Mouse (Mus musculus) layer of hippocampus, adult 2 months (tissue): ENCODE measurements around the gene Il18. TPM values are rescaled to one million over a fixed set of nuclear protein-coding genes. Genes with fewer than 3 reads are reported as not detected.

Source experiments
- DNase-seq, 2 experiments: peaks; one replicate each; pipeline ENCODE4 v3.0.0; 2022; ENCODE audit warnings: low spot score in 2 of 2
- H3K27ac ChIP-seq: fragments of 200-600 bp; 2 replicates; pipeline ENCODE4 v1.8.1; 2022
- H3K4me3 ChIP-seq: fragments of 200-600 bp; 2 replicates; pipeline ENCODE4 v1.8.1; 2022; ENCODE audit warnings: mild to moderate bottlenecking
- CTCF ChIP-seq: fragments of 200-600 bp; conservative IDR thresholded peaks from 2 replicates; pipeline ENCODE4 v1.8.1; 2022; ENCODE audit warnings: antibody characterized with exemption, mild to moderate bottlenecking, moderate library complexity
- total RNA-seq, 2 experiments: library from RNA; stranded (reverse); gene quantifications; 2 replicates each; pipeline ENCODE4 v1.2.3; 2021

Il18 gene
- total RNA-seq, 2 experiments from 2014 or later: 25.3 to 25.9 TPM

DNA sequence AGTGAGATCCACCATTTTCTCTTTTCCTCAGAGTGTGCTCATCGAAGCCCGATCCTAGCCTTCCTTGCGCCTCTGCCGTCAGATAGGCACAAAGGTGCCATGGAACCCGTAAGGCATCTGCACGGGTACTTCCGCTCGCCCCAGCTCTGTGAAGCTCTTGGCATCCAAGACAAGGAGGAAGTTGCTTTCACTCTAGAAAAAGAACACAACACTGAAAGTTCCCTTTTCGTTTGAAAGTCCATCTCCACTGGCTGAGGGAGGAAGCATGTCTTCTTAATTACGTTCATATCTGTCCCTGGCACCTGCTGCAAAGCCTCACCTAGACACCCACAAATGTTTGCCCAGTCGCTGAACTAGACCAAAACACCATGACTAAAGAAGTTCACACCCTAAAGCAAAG is 21.3 kb upstream of the Il18 start:
- peak in 1 of 2 experiments; percentile 18 for DNase-seq
- TF ChIP-seq CTCF: no peak
- Histone ChIP-seq H3K4me3 (peak overlapping the region; percentile 41), H3K27ac (peak overlapping the region; percentile 73)

DNA sequence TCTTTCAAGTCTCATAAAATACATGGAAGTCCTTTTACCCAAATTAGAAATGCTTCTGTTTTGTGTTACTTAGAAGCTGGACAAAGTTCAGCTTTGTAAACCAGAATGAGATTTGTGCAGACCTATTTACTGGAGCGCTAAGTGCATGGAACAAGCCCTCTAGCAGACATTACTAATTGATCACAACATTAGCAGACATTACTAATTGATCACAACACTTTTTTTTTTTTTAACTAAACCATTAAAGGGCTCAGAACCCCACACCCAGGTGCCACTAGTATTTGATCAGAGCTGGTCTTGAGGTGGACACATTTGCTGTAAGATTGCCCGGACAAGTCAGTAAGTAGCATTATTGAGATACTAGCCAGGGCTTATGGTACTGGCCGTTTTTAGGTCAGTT is 20.8 kb upstream of the Il18 start:
- Histone ChIP-seq H3K4me3 (peak overlapping the region; percentile 41), H3K27ac (peak overlapping the region; percentile 73)
- no peak for TF ChIP-seq CTCF
- DNase-seq: no peak

DNA sequence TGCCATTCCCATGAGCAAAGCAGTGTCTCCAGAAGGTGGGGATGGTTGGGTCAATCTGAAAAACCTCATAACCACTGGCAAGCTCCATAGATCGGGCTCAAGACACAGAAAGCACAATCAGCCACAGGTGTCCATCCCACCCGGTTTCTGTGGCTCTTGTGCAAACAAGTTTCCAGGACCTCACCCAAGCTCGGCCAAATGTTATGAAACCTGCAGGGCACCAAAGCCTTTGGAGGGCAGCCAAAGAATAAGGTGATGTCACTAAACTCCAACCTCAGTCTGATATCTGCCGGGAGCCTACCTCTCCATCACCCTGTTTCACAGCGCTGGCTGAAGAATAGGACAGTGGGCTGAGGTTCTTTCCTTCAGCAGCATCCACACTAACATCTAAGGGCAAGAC is 18.7 kb upstream of the Il18 start:
- no peak for TF ChIP-seq CTCF
- Histone ChIP-seq H3K4me3 (no peak overlapping the region), H3K27ac (no peak overlapping the region)
- no peak for DNase-seq

DNA sequence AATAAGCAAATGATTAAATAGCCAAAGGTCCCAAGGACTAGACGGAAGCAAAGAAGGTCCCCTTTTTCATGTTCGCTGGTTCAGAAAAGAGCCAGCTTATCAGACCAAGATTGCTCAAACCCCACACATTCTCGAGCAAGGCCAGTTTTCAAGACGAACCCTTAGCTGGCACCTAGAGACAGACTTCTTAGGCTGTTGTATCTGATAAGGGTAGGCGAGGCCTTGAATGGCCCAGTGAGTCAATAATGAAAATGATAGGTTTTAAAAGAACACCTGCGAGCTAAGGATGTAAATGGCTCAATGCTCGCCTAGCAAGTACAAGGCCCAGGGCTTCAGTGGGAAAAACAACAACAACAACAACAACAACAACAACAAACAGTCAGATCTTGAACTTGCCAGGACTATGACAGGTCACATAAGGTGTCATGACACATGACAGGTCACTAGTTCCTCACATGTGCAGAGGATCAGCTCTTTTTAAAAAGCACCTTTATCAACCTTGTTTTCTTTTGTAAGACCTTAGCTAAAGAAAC is 18.0 kb upstream of the Il18 start:
- DNase-seq: no peak
- TF ChIP-seq CTCF: no peak
- no peak overlapping the region for H3K4me3 ChIP-seq

DNA sequence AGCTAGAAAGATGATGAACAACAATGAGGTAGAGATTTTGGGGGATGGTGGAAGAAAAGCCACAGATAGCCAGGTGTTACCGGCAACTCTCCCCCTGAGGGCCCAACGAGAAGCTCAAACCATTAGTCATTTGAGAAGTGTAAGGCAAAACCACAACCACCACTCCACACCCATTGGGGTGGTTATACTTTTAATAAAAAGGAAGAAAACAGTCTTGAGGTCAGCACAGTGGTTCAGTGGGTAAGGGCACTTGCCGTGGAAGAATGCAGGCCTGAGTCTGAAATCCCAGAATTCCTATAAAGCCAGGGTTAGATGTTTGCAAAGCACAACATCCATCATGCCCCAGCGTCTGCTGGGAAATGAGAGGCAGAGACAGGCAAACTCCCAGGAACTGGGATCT is 17.3 kb upstream of the Il18 start:
- no peak for TF ChIP-seq CTCF
- no peak for DNase-seq
- no peak overlapping the region for H3K27ac ChIP-seq
- H3K4me3 ChIP-seq: no peak overlapping the region

More for the DNA sequence above, 18.0 kb upstream of the Il18 start:
- no peak overlapping the region for H3K27ac ChIP-seq

DNA sequence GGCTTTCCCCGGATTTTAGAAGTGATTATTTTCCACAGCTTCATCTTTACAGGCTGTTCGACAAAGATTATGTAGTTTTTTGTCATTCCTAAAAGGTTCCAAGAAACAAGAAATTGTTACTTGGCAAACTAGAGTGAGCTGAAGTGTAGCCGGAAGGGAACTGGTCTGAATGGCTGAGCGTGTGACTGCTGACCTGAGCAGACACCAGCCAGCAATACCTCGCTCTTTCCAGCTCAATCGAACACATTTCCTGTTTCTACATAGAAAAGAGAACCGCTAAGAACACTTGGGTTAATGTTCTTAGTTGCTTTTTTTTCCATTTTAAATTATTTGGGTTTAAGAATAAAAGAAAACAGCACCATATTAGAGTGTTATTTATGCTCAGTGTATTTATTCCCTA is 14.5 kb upstream of the Il18 start:
- Histone ChIP-seq H3K27ac (peak overlapping the region; percentile 79), H3K4me3 (peak overlapping the region; percentile 39)
- no peak for TF ChIP-seq CTCF
- DNase-seq: no peak

DNA sequence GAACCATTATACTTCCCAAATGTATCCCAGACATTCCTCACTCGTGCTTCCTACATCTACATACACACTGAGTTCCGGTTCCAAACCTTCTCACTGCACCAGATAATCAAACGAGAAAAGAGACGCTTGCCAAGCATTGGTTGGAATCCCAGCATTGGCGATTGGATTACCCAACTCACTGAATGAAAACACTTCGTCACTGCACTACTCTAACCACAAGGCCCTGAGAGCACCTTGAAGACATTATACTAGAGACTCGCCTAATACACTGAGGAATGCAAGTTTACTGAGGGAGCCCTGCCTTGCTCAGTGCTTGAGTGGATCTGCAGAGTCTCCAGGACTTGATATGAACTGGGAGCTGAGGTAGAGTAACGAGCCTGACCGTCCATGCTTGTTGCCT is 12.2 kb upstream of the Il18 start:
- no peak for DNase-seq
- Histone ChIP-seq H3K27ac (no peak overlapping the region), H3K4me3 (no peak overlapping the region)
- TF ChIP-seq CTCF: no peak

DNA sequence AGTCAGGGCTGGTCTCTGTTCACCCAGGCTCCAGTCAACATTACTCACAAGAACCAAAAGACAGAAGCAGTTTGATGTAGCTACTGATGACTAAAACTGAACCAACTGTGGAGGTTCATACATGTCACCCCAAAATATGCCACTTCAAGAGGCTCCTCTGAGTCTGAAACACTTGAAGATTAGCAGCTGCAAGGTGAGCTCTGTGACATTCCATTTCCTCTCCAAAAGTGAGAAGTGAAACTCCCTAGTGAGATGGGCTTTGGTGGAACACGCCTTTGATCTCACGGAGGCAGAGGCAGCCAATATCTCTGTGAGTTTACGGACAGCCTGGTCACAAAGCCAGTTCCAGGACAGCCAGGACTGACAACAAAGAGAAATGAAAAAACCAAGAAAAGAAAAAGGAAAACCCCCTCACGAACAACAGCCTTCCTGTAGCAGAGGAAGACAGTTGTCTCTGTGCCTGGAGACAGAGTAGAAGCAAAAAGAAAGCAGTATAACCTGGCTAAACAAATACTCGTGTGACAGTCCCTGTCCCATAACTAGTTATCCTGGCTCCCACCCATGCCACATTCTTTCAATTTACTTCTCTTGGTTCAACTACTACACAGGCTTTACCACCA is 6.7 kb upstream of the Il18 start:
- TF ChIP-seq CTCF: no peak
- DNase-seq: no peak
- H3K4me3 ChIP-seq: no peak overlapping the region
- no peak overlapping the region for H3K27ac ChIP-seq

DNA sequence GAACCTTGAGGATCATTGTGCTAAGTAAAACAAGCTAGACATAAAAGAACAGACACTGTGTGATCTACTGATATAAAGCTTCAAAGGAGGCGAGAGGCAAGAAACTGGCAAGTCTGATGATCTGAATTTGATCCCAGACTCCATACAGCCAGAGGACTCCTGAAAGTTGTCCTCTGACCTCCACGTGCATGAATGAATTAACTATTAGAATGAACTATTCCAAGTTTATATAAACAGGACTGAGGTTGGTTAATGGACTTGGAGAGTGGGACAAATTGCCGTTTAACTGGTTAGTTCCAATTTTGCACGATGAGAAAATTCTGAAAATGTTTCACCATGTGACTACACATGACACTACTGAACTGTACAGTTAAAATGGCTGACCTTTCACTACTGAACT is 5.7 kb upstream of the Il18 start:
- Histone ChIP-seq H3K4me3 (no peak overlapping the region), H3K27ac (no peak overlapping the region)
- DNase-seq: no peak
- no peak for TF ChIP-seq CTCF

DNA sequence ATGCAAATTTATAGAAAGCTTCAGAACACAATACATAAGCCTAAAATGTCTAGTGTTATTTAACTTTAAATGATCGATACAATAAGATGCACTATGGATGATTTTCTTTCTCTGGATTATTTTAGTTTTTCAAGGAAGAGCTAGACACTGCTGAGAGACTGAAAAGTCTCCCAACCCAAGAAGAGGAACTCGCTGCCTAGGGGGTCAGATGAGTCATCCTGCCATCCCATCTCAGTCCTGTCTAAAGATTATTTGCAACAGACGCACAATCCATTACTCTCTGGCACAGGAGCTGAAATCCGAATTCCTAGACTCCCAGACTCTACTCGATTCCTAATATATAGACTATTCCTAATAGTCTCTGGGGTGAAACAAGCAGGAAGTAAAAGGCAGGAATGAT is 2.4 kb upstream of the Il18 start:
- H3K4me3 ChIP-seq: no peak overlapping the region
- no peak for DNase-seq
- H3K27ac ChIP-seq: no peak overlapping the region
- no peak for TF ChIP-seq CTCF

DNA sequence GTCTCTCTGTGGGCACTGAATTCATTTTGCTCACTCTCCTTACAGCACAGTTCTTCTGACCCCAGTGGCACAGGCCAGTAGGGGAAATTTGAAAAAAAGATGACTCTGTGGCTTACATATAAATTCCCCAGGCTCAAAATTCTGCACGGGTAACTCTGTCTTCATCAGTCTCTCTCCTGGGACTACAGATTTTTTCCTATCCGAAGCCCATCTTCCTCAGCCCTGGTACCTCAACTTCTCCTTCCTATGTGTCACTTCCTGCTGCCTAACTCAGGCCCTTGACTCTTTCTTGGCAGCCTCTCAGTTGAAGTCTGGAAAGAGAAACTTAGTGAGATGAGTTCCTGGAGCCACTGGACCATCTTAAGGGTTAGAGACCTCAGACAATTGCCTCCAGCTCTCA is 1.1 kb upstream of the Il18 start:
- peak overlapping the region; percentile 95 for H3K27ac ChIP-seq
- no peak for DNase-seq

DNA sequence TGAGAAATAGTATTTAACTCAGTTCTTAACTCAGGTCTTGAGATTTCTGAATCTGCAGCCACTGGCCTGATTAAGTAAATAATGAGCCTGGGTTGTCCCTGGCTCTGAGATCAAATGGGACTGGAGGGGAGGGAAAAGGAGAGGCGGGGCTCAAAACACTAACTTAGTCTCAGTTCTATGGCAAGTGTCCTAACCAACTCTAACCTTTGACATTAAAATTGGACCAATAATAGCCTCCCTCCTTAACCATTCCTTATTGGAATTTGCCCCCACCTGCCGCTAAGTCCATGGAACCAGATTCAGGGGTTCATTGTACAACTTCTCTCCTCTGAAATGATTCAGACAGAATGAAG is 443 bp downstream of the Il18 start, which contains the start of gene Bco2:
Gene Bco2, minus strand, starts transcription at position 88 of the 353 bp plus-strand sequence.
- TF ChIP-seq CTCF: no peak
- Histone ChIP-seq H3K4me3 (peak within 1 kb of the TSS; percentile 62), H3K27ac (peak within 1 kb of the TSS; percentile 95)
- no peak for DNase-seq

More for the DNA sequence above, 1.1 kb upstream of the Il18 start:
- H3K4me3 ChIP-seq: no peak overlapping the region
- no peak for TF ChIP-seq CTCF

DNA sequence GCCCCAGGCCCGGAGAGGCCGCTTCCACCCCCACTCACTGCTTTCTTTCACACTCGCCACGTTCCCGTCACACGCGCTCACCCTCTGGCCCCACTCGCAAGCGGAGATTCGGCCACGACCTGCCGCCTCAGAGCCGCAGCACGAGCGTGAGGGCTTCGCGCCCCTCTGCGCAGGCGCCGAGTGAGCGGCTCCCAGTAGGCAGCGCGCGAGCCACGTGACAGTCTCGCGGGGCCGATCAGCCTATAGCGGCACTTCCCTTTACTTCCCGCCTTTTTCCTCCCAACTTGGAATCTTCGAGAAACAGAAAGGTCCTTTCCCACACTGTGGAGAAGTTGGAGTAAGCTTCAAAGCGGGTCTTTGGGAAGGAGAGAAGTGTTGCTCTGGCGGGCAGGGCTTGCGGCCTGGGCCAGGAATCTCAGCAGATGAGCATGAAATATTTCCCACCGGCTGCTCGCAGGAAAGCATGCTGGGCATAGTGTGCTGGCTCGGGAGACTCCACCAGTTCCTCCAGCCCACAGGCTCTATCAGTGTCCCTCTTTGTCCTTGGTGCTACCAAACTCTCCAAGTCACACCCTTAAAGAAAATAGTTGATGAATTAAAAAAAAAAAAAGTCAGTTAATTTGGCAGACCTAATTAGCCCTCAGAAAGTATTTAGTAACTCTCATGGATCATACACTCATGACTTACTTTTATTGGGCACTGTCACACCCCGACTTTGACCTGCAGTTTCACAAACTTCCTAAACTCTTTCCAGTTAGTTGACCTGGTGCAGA is 6.7 kb downstream of the Il18 start, which contains the start of gene Tex12:
Gene Tex12, minus strand, starts transcription at position 181 of the 773 bp plus-strand sequence.
- Histone ChIP-seq H3K27ac (no peak within 1 kb of the TSS), H3K4me3 (no peak within 1 kb of the TSS)
- no peak for DNase-seq
- no peak for TF ChIP-seq CTCF
